Mouse (Mus musculus): ENCODE results near the gene Adamts17. TPM values are rescaled to one million over a fixed set of nuclear protein-coding genes. Genes with fewer than 3 reads are reported as not detected.

Adamts17 gene
- total and polyA plus RNA-seq, 2 experiments from 2014 or later, result 2.9 to 9.0 TPM

DNA sequence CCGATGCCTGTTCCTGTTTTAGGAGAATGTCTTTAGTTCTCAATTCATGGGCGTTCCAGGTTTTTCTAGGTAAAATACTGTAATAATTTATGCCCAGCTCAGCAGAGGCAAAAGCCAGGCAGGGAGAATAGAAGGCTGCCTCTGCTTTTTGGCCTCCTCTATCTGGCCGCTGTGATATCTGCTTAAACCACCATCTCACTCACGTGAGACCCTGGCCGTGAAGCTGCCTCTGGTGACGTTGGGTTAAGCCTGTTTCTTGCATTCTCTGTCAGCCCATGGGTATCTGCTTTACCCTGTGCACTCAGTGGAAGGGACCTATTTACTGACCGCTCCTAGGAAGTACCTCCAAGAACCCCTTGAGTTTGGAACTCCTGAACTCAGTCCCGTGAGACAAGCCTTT lies 187.7 kb downstream of the Adamts17 start:
- Histone ChIP-seq H3K27me3 (ENCODE audit: control insufficient read depth, insufficient read depth, low read length) (no peaks in the 10 kb centered on the region), H3K27ac (ENCODE audit: low read depth) (no peak overlapping the region), H3K4me2 (ENCODE audit: low read depth, low read length) (no peak overlapping the region), H3K9ac (replicated peaks; ENCODE audit: low read depth, low read length) (no peak overlapping the region), H3K4me3 (ENCODE audit: low read depth, low read length) (no peak overlapping the region), H3K36me3 (replicated peaks; ENCODE audit: control insufficient read depth, insufficient read depth, low read length) (no peaks in the 10 kb centered on the region), H3K9me3 (replicated peaks; ENCODE audit: control insufficient read depth, low read length) (no peaks in the 10 kb centered on the region), H3K4me1 (ENCODE audit: control insufficient read depth, insufficient read depth) (peaks cover 16% of the 10 kb centered on the region)
- WGBS, result 78% methylated on average over 8 of the region's 8 CpGs
- no peak for DNase-seq (ENCODE audit: low spot score)
- no peak for TF ChIP-seq CTCF (IDR thresholded peaks at IDR 0.05; ENCODE audit: low read depth)
- no peak for TF ChIP-seq EP300 (IDR thresholded peaks at IDR 0.05; ENCODE audit: low read depth)
- ATAC-seq (ENCODE audit: insufficient read depth, low read depth), result no peak

DNA sequence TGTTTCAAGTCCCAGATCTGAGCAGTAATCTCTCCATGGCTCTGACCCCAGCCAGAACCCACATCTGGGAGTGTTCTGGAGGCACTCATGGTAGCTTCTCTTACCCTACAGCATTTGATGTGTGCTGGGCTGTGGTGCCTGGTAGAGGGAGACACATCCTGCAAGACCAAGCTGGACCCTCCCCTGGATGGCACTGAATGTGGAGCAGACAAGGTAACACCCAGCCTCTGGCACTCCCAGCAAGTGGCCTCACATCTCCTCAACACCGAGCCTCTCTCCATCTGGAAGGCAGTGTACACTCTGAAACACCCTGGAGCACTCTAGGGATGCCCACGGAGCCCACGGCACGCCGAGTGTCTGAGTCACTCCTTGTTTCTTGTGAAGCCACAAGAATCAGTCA lies 188.2 kb downstream of the Adamts17 start:
- H3K4me1 ChIP-seq (ENCODE audit: control insufficient read depth, insufficient read depth), result peaks cover 20% of the 10 kb centered on the region
- no peaks in the 10 kb centered on the region for H3K9me3 ChIP-seq (replicated peaks; ENCODE audit: control insufficient read depth, low read length)
- H3K27ac ChIP-seq (ENCODE audit: low read depth), result no peak overlapping the region
- no peak overlapping the region for H3K4me3 ChIP-seq (ENCODE audit: low read depth, low read length)
- WGBS, result 94% methylated on average over 5 of the region's 5 CpGs
- no peak for TF ChIP-seq CTCF (IDR thresholded peaks at IDR 0.05; ENCODE audit: low read depth)
- no peak for TF ChIP-seq EP300 (IDR thresholded peaks at IDR 0.05; ENCODE audit: low read depth)
- no peak for ATAC-seq (ENCODE audit: insufficient read depth, low read depth)
- no peaks in the 10 kb centered on the region for H3K36me3 ChIP-seq (replicated peaks; ENCODE audit: control insufficient read depth, insufficient read depth, low read length)
- no peaks in the 10 kb centered on the region for H3K27me3 ChIP-seq (ENCODE audit: control insufficient read depth, insufficient read depth, low read length)
- H3K9ac ChIP-seq (replicated peaks; ENCODE audit: low read depth, low read length), result no peak overlapping the region
- no peak for DNase-seq (ENCODE audit: low spot score)
- H3K4me2 ChIP-seq (ENCODE audit: low read depth, low read length), result no peak overlapping the region

DNA sequence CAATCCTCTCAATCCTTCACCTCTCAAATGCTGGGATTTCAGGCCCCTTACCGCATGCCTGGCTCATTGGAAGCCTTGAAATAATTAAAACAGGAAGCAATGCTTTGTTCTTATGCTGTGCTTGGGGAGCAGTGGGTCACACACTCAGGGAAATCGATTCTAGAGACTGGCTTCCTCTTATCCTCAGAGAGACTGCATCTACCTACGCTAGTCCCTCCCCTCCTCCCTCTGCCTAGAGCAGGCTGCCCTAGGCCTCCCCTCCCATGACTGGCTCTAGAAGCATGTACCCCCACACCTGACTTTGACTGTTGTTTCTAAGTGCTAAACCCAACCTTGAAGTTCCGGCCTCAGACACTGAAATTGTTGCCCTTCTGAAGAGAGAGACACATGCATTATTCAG lies 189.4 kb downstream of the Adamts17 start:
- Histone ChIP-seq H3K4me2 (ENCODE audit: low read depth, low read length) (no peak overlapping the region), H3K27ac (ENCODE audit: low read depth) (no peak overlapping the region), H3K4me1 (ENCODE audit: control insufficient read depth, insufficient read depth) (peaks cover 25% of the 10 kb centered on the region), H3K36me3 (replicated peaks; ENCODE audit: control insufficient read depth, insufficient read depth, low read length) (no peaks in the 10 kb centered on the region), H3K27me3 (ENCODE audit: control insufficient read depth, insufficient read depth, low read length) (no peaks in the 10 kb centered on the region), H3K9me3 (replicated peaks; ENCODE audit: control insufficient read depth, low read length) (no peaks in the 10 kb centered on the region), H3K9ac (replicated peaks; ENCODE audit: low read depth, low read length) (no peak overlapping the region), H3K4me3 (ENCODE audit: low read depth, low read length) (no peak overlapping the region)
- WGBS, result 82% methylated on average over 4 of the region's 4 CpGs
- DNase-seq (ENCODE audit: low spot score), result no peak
- TF ChIP-seq CTCF (IDR thresholded peaks at IDR 0.05; ENCODE audit: low read depth), result no peak
- no peak for TF ChIP-seq EP300 (IDR thresholded peaks at IDR 0.05; ENCODE audit: low read depth)
- no peak for ATAC-seq (ENCODE audit: insufficient read depth, low read depth)

DNA sequence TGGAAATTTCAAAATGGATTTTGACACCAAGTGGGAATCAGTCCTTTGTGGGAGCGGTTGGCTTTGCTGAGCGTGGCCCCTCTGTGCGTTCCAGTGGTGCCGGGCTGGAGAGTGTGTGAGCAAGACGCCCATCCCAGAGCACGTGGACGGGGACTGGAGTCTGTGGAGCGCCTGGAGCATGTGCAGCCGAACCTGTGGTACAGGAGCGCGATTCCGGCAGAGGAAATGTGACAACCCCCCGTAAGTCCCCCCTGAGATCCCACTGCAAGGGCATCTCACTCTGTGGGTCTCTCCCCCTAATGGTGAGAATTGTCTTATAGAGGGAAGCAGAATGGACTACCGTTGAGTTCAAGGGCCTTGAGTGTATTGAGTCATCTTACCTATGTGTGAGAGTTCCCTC lies 189.9 kb downstream of the Adamts17 start:
- Histone ChIP-seq H3K4me2 (ENCODE audit: low read depth, low read length) (no peak overlapping the region), H3K9ac (replicated peaks; ENCODE audit: low read depth, low read length) (no peak overlapping the region), H3K9me3 (replicated peaks; ENCODE audit: control insufficient read depth, low read length) (no peaks in the 10 kb centered on the region), H3K4me3 (ENCODE audit: low read depth, low read length) (no peak overlapping the region), H3K27me3 (ENCODE audit: control insufficient read depth, insufficient read depth, low read length) (no peaks in the 10 kb centered on the region), H3K4me1 (ENCODE audit: control insufficient read depth, insufficient read depth) (peaks cover 31% of the 10 kb centered on the region), H3K36me3 (replicated peaks; ENCODE audit: control insufficient read depth, insufficient read depth, low read length) (no peaks in the 10 kb centered on the region), H3K27ac (ENCODE audit: low read depth) (no peak overlapping the region)
- no peak for DNase-seq (ENCODE audit: low spot score)
- no peak for TF ChIP-seq EP300 (IDR thresholded peaks at IDR 0.05; ENCODE audit: low read depth)
- TF ChIP-seq CTCF (IDR thresholded peaks at IDR 0.05; ENCODE audit: low read depth), result no peak
- WGBS, result 94% methylated on average over 14 of the region's 14 CpGs
- ATAC-seq (ENCODE audit: insufficient read depth, low read depth), result no peak

DNA sequence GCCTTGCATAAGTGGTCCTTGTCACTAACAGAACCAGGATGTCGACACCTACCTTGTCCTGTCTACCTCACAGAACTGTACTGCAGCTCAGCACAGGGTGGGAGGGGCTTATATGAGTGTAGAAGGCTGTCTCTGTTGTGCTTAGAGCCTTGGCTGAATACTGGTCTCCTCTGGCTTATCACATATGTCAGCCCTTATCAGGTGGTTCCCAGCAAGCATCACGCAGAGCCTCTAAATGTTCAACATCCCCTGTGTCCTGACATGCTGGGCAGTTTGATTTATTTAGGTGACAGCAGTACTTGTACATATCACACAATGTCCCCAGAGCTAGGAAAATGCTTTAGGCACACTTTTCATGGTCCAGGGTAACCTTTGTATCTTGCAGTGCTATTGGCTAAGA lies 191.7 kb downstream of the Adamts17 start:
- Histone ChIP-seq H3K36me3 (replicated peaks; ENCODE audit: control insufficient read depth, insufficient read depth, low read length) (no peaks in the 10 kb centered on the region), H3K9me3 (replicated peaks; ENCODE audit: control insufficient read depth, low read length) (no peaks in the 10 kb centered on the region), H3K27me3 (ENCODE audit: control insufficient read depth, insufficient read depth, low read length) (no peaks in the 10 kb centered on the region), H3K4me1 (ENCODE audit: control insufficient read depth, insufficient read depth) (peaks cover 40% of the 10 kb centered on the region), H3K27ac (ENCODE audit: low read depth) (peak overlapping the region; percentile 93), H3K4me2 (ENCODE audit: low read depth, low read length) (no peak overlapping the region), H3K9ac (replicated peaks; ENCODE audit: low read depth, low read length) (no peak overlapping the region), H3K4me3 (ENCODE audit: low read depth, low read length) (no peak overlapping the region)
- WGBS, result 21% methylated on average over 2 of the region's 2 CpGs
- DNase-seq (ENCODE audit: low spot score), result peak; percentile 91
- peak; percentile 95 for TF ChIP-seq EP300 (IDR thresholded peaks at IDR 0.05; ENCODE audit: low read depth)
- peak; percentile 10; the same call in 1 of the 2 replicates for TF ChIP-seq CTCF (IDR thresholded peaks at IDR 0.05; ENCODE audit: low read depth)
- ATAC-seq (ENCODE audit: insufficient read depth, low read depth), result peak; percentile 93

DNA sequence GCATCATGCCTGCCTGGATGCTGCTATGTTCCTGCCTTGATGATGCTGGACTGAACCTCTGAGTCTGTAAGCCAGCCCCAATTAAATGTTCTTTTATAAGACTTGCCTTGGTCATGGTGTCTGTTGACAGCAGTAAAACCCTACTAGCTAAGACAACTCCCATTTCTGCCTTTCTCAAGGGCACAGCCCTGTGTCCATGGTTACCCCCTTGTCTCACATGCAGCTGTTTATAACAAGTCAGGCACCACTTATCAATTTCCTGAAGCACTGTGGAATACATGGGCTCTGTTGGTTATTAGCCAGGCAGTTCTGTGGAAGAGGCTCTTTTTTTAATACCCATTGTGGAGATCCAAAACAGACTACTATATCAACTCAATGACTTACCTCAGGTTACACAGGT lies 193.1 kb downstream of the Adamts17 start:
- Histone ChIP-seq H3K4me3 (ENCODE audit: low read depth, low read length) (no peak overlapping the region), H3K36me3 (replicated peaks; ENCODE audit: control insufficient read depth, insufficient read depth, low read length) (0 out of 2 replicates have a peak, but pooled peaks cover 4% of the 10 kb centered on the region), H3K4me2 (ENCODE audit: low read depth, low read length) (no peak overlapping the region), H3K9ac (replicated peaks; ENCODE audit: low read depth, low read length) (no peak overlapping the region), H3K9me3 (replicated peaks; ENCODE audit: control insufficient read depth, low read length) (no peaks in the 10 kb centered on the region), H3K27ac (ENCODE audit: low read depth) (peak overlapping the region; percentile 93), H3K4me1 (ENCODE audit: control insufficient read depth, insufficient read depth) (peaks cover 37% of the 10 kb centered on the region), H3K27me3 (ENCODE audit: control insufficient read depth, insufficient read depth, low read length) (no peaks in the 10 kb centered on the region)
- no peak for DNase-seq (ENCODE audit: low spot score)
- ATAC-seq (ENCODE audit: insufficient read depth, low read depth), result no peak
- TF ChIP-seq CTCF (IDR thresholded peaks at IDR 0.05; ENCODE audit: low read depth), result no peak
- no peak for TF ChIP-seq EP300 (IDR thresholded peaks at IDR 0.05; ENCODE audit: low read depth)
